Comparison of ENCODE assay signal across 8 mouse cellular contexts in genomic region chr2:59611831-59612732, GRCm38 (mm10). TPM values are rescaled to one million over a fixed set of nuclear protein-coding genes. Genes with fewer than 3 reads are reported as not detected.
A peak's percentile ranks its signal among the peaks of the same experiment; 100 is the strongest.
DNase-seq lines count a peak whose midpoint lies in the region; ATAC-seq and TF ChIP-seq lines count a peak whose summit lies in the region.

TSS of gene Tanc1 (plus strand) at chr2:59612042.

- peak within 1 kb of the TSS; percentile 94 for H3K4me2 ChIP-seq in hindbrain, postnatal 0 days (ENCODE audit: low read depth, low read length)

- peak; percentile 33 to 69 for DNase-seq in cerebellum, postnatal 4 days (ENCODE audit: low spot score in 2 of 2)
- peak; percentile 78 for DNase-seq in gastrocnemius, postnatal 10 days
- peak; percentile 83 for DNase-seq in hindbrain, postnatal 0 days (ENCODE audit: low spot score)
- DNase-seq in left cerebral cortex, adult 8-10 months (ENCODE audit: low spot score in 2 of 2), result peak; percentile 63 to 73
- peak; percentile 77 to 83 for DNase-seq in right cerebral cortex, postnatal 10 days (ENCODE audit: low spot score in 2 of 2)
- peak; percentile 91 for DNase-seq in urinary bladder, postnatal 14 days (ENCODE audit: low spot score)

- peak within 1 kb of the TSS; percentile 79 for H3K27ac ChIP-seq in hindbrain, postnatal 0 days

- no peaks in the 10 kb centered on the region for H3K9me3 ChIP-seq in hindbrain, postnatal 0 days (ENCODE audit: low read length)

- peak within 1 kb of the TSS; percentile 68 for H3K9ac ChIP-seq in hindbrain, postnatal 0 days (replicated peaks; ENCODE audit: low read length)

- no peaks in the 10 kb centered on the region for H3K27me3 ChIP-seq in hindbrain, postnatal 0 days (ENCODE audit: insufficient read depth, low read length)

- under 1% methylated on average over 91 of the region's 99 CpGs for WGBS in hindbrain, postnatal 0 days

- H3K4me1 ChIP-seq in hindbrain, postnatal 0 days (ENCODE audit: insufficient read depth, low read length), result peaks cover 5% of the 10 kb centered on the region; the same call in 1 of the 2 replicates

- ATAC-seq in activated CD4-positive, CD25-positive, alpha-beta regulatory T cell, adult 4 months, result peak; percentile 90
- ATAC-seq in hindbrain, postnatal 0 days, result peak; percentile 89
- peak; percentile 94 for ATAC-seq in megakaryocyte, adult 5-6 weeks (ENCODE audit: poor library complexity, severe bottlenecking)

- no peak for TF ChIP-seq CTCF in hindbrain, postnatal 0 days (IDR thresholded peaks at IDR 0.05; ENCODE audit: low read depth)

- no peaks in the 10 kb centered on the region for H3K36me3 ChIP-seq in hindbrain, postnatal 0 days (ENCODE audit: insufficient read depth, low read length)

- H3K4me3 ChIP-seq in hindbrain, postnatal 0 days (ENCODE audit: low read length), result peak within 1 kb of the TSS; percentile 85

RNA-seq across cellular contexts. Expression of gene Tanc1, which starts in this region (rescaled TPM):
- polyA plus RNA-seq in activated CD4-positive, CD25-positive, alpha-beta regulatory T cell, adult 4 months (2017; shearing (Covaris generic)), result 1 to 10 TPM; 7.2 to 8.7 TPM
- total RNA-seq in gastrocnemius, postnatal 10 days (2021), result 10 to 100 TPM; 13.6 to 21.0 TPM
- 10.6 and 12.1 TPM in 2 replicates for total RNA-seq in hindbrain, postnatal 0 days (2014; rRNA removed)
- 4.2 and 4.8 TPM in 2 replicates for polyA plus RNA-seq in hindbrain, postnatal 0 days (2015; fragmentation: Nextera tagmentation; extraction: Ambion mirVana)
- 10 to 100 TPM; 21.1 to 26.0 (median 23.8) TPM for total RNA-seq in left cerebral cortex, adult 8-10 months (2022)
- total RNA-seq in megakaryocyte, adult 5-6 weeks (2015), result 1.2 and 1.7 TPM in 2 replicates
- 1.7 and 5.7 TPM in 2 replicates for total RNA-seq in megakaryocyte, adult 5-6 weeks (2017)

Comparison
In these comparisons a context has a peak if more than half of its experiments do, and no peak if none do; other contexts are left out.
1. Peak in every context shown above with its lines: DNase-seq, ATAC-seq, H3K4me3 ChIP-seq and H3K27ac ChIP-seq.